Mouse (Mus musculus) lung, postnatal 0 days (tissue): ENCODE measurements at regions not wholly inside any gene's neighbourhood (a gene's known extent, or its start where the extent isn't known, plus 50 kb on each side); places are given as distances from the start of the nearest gene placed in this dataset.

Source experiments
- CTCF ChIP-seq: IDR thresholded peaks from 2 replicates; pipeline ENCODE4 v1.5.1; 2016; ENCODE audit warnings: antibody characterized with exemption, mild to moderate bottlenecking
- EP300 ChIP-seq: IDR thresholded peaks from 2 replicates; pipeline ENCODE4 v1.6.1; 2016; ENCODE audit warnings: antibody characterized with exemption, mild to moderate bottlenecking, control low read depth

- TF ChIP-seq CTCF (no peak), EP300 (no peak)
These were observed 206.9 kb downstream of the Hace1 start for GRCm38 (mm10) chr10:45784575-45784974.
